Mouse (Mus musculus): Measurements from ENCODE around the gene Plxdc1.
"Not testable (repeated sequence)": the region's sequence is repeated elsewhere in the genome, so short reads cannot be mapped to it uniquely, and the experiment has no call there.

Gene Plxdc1

DNA sequence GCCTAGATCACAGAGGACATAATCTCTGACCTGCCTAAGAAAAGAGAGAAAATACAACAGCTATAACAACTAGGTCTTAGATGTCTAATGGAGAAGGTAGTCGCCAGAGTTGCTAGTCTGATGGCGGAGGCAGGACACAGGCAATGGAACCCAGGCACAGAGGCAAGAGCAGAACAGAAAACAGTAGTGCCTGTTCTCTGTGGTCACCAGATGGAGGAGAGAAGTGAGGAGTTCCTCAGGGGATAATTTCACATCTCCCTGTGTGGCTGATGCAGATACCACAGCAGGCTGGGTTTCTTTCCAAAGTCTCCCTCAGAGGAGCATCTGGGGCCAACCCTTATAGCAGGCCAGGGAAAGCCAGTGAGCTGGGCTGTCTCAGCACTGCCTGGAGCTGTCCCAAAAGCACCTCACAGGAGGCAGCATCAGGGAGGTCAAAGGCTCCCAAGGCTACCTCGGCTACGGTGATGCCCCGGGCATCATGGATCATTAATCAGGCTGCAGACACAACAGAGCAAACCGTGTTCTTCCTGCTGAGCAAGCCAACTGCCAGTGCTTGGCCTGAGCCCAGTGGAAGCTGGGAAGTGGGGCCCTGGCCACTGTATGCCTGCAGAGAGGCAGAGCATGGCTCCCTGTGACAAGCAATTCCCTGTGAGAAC is 29.2 kb downstream of the Plxdc1 start:
- in situ Hi-C loops (cut with MboI, MseI) = no loop called here

DNA sequence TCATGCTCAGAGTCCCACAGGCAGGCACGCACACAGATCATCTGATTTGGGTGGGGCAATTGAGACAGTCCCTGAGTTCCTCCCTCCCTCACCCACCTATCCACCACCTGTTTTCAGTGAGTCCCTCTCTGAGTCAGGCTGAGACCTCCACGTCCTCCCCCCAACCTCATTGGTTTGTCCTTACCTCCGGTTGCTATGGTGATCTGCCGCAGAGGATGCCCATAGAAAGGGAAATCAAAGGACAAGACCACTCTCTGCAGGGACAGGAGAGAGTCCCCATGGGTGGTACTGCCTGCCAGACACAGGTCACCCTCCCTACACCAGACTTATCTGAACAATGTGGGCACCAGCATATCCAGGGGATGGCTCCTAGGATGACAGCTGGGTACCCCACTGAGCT is 30.3 kb downstream of the Plxdc1 start:
- in situ Hi-C loops (cut with MboI, MseI) = no loop called here

DNA sequence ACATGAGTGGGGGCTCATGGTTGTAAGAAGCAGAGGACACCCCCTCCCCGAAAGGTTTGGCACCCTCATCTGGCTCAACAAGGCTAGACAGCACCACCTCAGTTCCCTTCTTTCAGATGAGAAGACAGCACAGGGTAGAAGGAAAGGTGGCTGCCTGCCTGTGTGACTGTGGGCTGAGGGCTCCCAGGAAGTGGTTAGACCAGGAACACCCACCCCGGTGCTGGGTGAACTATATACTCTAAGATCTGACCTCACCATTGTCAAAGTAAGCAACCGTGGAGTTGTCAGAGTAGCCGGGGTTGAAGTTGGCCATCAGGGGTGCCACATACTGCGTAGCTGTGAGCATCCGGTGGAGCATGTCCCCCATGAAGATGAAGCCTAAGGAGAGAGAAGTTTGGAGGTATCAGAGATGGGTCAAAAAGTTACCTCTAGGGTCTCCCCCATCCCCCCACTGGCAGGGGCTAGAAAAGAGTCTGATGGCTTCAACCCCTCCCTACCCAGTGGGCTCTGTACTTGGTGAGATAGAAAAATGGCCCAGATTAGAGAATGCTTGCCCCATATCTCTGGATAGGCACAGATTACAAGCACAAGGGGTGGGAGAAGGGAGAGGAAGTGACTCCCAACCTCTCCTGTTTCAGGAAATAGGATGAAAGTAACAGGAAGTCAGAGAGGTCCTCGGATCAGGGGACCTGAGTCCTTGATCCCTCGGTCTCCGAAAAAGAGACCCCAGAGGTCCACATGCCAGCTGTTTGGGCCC is 30.9 kb downstream of the Plxdc1 start:
- in situ Hi-C loops (cut with MboI, MseI) = no loop called here

DNA sequence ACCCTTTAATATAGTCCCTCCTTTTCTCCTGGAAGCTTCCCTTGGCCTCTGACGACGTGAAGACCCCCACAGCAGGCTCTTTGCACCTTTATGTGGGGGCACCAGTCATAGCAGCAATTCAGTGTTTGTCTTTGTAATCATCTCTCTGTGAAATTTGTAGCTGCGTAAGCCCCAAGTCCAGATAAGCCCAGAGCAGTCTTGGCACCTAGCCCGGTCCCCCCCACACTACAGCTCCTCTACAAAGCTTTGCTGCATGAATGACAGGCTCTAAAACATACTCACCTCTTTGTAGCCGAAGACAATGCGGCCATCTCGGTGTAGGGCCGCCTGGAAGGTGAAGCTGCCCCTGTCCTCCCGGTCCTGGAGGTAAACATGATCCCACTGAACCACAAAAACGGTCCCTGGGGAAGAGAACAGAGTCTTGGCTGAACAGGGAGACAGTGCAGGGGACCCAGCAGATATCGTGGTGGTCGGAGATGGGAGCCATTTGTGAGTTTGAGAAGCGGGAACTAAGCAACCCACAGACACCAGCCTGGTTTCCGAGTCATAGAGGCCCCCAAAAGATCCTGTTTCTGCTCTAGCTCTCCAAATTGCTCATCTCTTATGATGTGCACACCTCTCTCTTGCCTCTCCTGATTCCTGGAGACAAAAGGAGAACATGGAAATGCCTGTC is 31.6 kb downstream of the Plxdc1 start:
- in situ Hi-C loops (cut with MboI, MseI) = no loop called here

DNA sequence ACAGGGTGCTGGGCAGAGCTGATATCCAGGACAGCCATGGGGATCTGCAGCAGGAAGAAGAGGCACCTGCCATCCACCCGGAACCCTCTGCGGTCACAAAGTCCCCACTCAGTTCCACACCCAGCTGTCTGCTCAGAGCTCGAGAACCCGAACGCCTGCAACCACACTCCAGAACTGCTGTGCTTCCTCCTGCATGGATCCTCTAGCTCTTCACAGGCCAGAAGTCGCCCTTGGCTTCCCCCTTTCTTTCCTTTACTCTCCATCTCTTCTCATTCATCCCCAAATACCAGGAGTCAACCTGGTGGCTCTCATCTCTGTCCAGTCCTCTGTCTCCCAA is 32.3 kb downstream of the Plxdc1 start:
- in situ Hi-C loops (cut with MboI, MseI) = no loop called here

DNA sequence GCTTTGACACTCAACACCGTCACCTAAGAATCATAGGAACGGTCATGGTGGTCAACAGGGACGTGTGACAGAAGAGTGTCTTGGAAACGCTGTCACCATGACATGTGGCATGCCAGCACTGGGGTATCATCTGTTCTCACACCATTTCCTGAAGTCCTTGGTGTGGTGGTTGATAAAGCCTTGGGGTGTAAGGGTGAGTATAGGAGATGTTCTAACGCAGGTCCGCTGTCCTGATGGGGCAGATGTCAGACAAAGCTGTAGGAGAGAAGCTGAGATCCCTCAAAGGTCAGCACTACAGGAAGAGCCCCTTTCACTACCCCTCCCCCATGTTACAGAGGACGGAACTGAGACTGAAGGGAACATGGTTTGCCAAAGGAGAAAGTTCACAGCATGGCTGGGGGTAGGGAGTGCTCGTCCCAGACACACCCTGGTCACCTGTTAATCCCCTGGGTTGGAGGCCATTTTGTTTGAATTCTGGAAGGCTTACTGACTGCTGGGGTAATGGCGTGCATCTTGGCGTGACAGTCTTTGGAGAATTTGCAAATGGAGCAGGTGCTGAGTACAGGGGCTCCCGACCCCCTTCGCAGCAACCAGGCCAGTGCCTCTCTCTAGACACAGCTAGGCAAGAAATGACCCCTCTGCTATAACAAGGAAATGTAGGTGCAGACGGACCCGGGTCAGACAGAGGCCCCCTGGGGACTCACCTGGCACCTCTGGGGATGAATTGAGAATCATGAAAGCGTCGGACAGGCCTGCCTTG is 32.9 kb downstream of the Plxdc1 start:
- in situ Hi-C loops (cut with MboI, MseI) = no loop called here

DNA sequence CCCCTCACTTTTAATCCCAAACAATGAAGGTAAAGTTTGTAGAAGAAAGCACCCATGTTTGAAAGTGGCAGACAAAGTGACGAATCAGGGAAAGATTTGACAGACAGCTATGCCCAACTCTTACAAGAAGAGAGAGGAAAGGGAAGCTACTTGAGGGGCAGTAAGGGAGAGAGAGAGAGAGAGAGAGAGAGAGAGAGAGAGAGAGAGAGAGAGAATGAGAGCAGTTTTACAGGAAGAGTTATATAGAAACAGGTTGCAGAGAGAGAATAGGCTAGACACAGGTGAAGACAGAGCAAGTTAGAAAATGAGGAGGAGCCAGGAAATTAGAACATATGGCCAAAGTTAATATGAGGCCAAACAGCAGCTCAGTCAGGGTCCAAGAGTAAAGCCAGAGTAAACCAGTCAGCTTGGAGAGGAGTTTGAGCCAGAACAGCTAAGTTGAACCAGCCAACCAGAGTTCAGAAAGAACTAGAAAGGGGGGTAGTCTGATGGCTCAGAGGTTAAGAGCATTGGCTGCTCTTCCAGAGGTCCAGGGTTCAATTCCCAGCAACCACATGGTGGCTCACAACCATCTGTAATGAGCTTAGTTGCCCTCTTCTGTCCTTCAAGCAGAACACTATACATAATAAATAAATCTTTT is 33.8 kb downstream of the Plxdc1 start:
- in situ Hi-C loops (cut with MboI, MseI) = no loop called here

DNA sequence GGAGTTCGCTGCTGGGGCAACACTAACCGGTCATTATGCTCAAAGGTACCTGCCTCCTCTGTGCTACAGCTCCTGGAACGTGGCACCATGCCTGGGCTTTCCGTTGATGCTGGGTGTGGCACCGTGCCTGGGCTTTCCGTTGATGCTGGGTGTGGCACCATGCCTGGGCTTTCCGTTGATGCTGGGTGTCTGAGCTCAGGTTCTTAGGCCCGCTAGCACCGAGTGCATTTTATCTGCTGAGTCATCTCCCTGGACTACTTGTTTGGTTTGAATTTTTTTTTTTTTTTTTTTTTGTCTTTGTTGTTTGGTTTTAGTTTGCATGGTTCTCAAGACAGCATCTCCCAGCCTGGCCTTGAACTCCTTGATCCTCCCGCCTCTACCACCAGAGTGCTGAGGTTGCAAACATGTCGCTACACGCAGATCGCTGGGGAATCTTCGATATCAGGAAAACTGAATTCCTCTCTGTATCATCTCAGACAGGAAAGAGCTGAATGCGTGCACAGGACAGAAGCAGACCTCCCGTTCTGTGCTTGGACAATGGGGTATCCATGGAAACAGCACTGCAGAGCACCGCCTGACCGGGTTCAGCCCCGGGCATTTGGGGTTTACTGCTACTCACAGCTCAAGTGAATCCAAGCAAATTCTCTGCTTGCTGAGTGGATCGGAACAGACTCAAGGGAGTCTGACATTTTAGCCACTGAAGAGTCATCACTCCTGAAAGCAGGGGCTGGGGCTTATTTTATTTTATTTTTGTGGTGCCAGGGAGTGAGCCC is 36.4 kb downstream of the Plxdc1 start:
- in situ Hi-C loops (cut with MboI, MseI) = no loop called here

DNA sequence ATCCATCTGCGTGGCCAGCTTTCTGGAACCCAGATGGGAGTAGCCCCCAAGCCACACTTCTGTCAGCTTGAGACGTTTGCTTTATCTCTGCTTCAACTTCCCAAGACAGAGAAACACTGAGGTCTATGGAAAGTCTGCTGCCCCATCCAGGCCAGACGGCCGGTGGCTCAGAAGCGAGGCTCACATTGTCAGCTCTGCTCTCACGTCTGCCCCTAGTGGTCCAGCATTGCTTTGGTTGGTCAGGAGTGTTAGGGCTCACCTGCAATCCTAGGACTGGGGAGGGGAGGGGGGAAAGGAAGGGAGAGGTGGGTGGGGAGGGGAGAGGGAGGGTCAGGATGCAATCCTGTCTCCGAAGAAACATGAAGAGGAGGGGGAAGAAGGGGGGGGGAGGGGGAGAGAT is 38.8 kb downstream of the Plxdc1 start:
- in situ Hi-C loops (cut with MboI, MseI) = no loop called here

DNA sequence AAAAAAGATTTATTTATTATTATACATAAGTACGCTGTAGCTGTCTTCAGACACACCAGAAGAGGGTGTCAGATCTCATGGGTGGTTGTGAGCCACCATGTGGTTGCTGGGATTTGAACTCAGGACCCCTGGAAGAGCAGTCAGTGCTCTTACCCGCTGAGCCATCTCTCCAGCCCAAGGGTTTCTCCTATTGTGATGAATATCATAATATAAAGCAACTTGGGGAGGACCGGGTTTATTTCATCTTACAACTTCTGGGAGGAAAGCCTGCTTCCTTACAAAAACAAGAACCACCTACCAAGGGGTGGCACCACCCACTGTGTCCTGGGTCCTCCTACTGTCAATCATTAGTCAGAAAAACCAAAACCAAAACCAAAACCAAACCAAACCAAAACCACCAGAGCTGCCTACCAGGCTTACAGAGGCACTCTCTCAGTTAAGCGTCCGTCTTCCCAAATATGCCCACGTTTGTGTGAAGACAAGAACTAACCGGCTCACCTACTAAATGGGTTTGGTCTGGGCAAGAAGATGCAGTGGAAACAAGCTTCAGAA is 40.4 kb downstream of the Plxdc1 start:
- in situ Hi-C loops (cut with MboI, MseI) = not testable (repeated sequence)

DNA sequence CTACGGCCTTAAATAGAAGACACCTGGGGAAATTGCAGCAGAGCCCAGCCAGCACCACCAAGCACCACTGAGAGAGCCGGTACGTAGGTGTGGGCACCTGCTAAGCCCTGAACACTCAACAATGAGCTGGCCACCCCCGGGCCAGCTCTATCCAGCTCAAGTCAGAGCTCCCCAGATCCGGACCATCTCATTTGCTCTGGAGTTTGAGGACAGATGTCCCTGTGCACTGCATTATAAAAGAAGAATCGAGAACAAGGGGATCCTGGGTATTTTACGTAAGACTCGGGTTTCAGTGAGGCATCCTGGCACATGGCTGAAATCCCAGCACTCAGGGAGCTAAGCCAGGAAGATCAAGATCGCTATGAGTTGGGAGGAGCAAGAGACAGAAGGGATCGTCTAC is 41.2 kb downstream of the Plxdc1 start:
- in situ Hi-C loops (cut with MboI, MseI) = no loop called here

DNA sequence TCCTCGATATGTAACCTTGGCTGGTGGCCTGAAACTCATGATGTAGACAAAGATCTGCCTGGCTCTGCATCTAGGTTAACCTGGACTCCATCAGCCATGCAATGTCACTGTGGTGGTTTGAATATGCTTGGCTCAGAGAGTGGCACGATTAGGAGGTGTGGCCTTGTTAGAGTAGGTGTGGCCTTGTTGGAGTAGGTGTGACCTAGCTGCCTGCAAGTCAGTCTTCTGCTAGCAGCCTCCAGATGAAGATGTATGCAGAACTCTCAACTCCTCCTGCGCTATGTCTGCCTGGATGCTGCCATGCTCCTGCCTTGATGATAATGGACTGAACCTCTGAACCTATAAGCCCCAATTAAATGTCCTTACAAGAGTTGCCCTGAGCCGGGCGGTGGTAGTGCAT is 43.0 kb downstream of the Plxdc1 start:
- in situ Hi-C loops (cut with MboI, MseI) = no loop called here

DNA sequence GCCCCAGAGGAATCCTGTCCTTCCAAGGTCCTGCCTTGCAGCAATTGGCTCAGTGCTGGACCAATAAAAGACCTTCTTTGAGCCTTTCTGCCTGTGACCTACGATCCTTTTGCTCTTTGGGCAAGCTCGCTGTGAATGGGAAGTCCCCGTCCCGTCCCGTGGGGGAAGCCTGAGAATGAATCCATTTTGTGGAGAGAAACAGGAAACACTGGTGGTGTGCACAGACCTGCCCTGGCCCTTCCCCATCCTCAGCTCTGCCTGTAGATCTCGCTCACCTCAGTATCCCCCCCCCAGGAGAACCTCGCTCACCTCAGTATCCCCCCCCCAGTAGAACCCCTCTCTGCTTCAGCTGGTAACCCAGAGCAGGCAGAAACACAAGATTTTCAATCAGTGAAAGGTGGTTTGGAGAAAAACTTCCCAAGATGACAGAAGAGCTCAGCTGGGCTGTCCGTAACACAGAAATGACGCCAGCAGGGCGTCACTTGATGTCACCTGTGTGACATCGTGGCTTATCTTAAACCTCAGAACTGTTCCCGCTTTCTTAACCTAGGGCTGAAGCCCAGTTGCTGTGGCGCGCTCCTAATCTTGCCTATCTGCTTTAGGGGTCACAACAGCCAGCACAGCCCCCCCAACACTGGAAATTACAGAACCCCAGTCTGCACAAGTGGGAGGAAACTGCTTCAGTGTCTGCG is 43.7 kb downstream of the Plxdc1 start:
- in situ Hi-C loops (cut with MboI, MseI) = no loop called here

DNA sequence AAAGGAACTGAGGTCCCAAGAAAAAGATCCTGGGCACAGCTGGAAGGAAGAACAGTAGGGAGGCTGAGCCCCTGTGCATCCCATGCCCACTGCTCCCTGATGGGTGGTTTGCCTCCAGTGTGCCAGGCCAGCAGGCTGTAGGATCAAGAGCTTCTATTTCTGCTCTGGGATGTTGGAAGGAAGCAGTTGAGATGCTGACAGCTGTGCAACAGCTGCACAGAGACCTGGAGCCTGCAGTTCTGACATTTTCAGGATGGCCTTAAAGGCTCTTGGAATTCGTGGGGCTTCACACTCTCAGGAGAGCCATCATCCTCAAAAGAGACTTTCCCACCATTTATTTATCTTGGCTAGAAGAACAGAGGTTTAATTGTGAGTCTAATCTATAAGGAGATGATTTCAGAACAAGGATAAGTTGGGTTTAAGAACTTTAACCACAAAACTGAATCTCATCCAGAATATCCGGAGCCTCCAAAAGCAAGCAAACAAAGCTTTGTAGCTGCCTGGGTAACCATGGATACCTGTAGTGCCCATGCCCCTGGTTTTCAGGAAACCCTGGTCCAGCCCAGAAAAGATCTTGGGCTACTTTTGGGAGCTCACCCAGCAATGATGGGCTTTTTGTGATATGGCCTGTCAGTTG is 48.7 kb downstream of the Plxdc1 start:
- in situ Hi-C loops (cut with MboI, MseI) = loop anchor here (5.0 kb wide), 1 partner anchor 50 kb away; the partner anchor contains the start of gene Plxdc1

DNA sequence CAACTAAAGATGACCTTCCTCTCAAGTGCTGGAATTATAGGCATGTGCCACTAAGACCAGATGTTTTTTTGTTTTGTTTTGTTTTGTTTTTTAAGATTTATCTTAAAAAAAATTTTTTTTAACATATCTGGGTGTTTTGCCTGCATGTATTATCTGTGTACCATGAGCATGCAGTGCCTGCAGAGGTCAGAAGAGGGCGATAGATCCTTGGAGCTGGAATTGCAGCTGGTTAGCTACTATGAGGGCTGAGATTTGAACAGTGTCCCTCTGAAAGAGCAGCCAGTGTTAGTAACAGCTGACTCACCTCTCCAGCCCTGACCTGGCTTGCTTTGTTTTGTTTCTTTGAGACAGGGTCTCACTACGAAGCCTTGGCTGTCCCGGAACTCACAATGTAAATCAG is 49.5 kb downstream of the Plxdc1 start:
- in situ Hi-C loops (cut with MboI, MseI) = loop anchor here (5.0 kb wide), 1 partner anchor 51 kb away; the partner anchor contains the start of gene Plxdc1

DNA sequence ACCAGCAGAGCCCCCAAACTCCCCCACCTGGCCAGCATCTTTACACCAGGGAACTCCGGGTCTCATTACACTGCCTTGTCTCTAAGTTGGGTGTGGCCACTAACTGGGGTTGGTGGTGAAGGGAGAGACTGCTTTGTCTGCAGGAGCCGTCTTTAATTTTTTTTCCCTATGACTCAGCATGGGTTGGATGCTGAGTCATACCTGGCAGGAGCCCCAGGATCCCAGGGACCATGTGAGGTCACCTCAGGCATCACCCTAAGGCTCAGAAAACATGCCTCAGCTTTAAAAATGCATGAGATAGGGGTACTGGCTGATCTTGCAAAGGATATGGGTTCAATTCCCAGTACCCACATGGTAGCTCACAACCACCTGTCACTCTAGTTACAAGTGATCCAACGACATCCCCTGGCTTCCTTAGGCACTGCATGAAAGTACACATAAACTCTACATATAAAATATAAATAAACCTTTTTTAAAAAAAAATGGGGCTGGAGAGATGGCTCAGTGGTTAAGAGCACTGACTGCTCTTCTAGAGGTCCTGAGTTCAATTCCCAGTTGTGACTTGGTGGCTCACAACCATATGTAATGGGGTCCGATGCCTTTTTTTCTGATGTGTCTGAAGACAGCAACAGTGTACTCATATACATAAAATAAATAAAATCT is 50.2 kb downstream of the Plxdc1 start:
- in situ Hi-C loops (cut with MboI, MseI) = loop anchor here (5.0 kb wide), 1 partner anchor 51 kb away; the partner anchor contains the start of gene Plxdc1

DNA sequence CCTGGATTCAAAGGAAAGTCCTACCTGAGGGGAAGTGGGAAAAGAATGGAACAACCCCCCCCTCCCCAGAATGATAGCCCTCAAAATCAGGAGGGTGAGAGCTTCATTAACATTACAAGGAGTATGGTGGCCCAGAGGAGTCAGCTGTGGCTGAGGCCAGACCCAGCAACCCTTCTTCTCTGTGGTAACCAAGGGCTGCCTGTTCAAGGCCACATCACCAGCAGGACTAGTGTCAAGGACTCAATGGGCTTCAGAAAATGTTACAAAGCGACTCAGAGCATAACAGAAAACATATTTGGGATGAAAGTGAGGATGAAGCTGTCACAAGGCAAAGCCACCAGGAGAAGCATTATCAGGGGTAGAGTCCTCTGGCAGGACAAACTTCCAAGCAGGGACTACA is 52.7 kb downstream of the Plxdc1 start:
- in situ Hi-C loops (cut with MboI, MseI) = no loop called here

DNA sequence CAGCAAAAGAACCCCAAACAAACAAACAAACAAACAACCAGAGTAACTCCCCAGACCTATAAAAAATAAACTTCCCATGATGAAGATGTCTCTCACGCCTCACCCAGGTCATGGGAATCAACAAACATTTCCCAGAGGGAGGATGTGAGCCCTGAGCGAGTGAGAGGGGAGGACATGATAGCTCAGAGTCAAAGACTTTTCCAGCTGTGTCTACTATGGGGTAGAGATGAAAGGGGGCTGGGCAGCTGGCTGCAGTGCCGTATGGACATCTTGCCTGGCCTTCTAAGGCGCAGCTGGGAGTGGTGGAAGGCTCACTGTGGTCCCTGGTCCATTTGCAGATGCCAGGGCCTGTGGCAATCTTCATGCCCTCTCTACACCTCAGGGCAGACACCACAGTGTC is 57.3 kb downstream of the Plxdc1 start:
- in situ Hi-C loops (cut with MboI, MseI) = no loop called here

DNA sequence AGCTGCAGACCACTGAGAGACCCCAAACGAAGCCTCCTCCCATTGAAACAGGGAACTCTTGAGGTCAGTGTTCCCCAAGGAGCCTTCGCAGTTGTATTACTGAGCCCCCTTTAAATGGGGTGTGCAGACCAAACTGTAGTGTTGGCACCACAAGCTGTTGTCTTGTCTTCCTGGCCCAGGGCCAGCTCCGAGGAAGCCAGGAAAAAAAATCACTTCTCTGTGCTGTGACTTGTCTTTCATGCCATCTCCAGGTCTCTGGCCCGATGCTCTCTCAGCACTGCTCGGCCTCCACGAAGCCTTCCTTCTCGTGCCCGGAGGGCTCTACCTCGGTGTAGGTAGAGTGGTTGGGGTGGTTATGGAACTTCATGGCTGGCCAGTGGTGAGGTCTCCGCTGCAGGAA is 62.0 kb downstream of the Plxdc1 start:
- in situ Hi-C loops (cut with MboI, MseI) = no loop called here
